Mouse (Mus musculus) layer of hippocampus, adult 18-20 months (tissue): ENCODE data around the gene D130043K22Rik. TPM values are rescaled to one million over a fixed set of nuclear protein-coding genes. Genes with fewer than 3 reads are reported as not detected.

Source experiments
- DNase-seq, 2 experiments: peaks; one replicate each; pipeline ENCODE4 v3.0.0; 2022; ENCODE audit warnings: low spot score in 2 of 2
- total RNA-seq, 2 experiments: library from RNA; stranded (reverse); gene quantifications; 2 replicates each; pipeline ENCODE4 v1.2.3; 2021

D130043K22Rik gene
- total RNA-seq, 2 experiments from 2014 or later: 24.6 to 26.1 TPM

DNA sequence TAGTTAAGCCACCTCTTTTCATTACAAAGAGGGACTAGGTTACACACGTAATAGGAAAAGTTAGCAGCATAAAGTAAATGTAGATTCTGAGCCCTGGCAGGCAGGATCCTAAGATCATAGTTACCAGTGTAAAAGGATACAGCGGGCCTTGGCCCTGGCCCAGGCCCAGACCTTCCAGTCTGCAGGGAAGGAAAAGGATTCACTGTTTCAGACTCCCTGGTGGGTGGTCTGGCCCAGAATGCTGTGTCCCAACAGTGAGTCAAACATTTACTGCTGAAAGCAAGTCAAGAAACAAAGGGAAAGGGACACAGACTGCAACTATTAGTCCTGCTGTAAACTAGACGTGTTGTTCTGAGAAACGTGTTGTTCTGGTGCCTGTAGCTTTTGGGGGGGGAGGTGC, 100.6 kb downstream of the D130043K22Rik start:
- DNase-seq: no peak

DNA sequence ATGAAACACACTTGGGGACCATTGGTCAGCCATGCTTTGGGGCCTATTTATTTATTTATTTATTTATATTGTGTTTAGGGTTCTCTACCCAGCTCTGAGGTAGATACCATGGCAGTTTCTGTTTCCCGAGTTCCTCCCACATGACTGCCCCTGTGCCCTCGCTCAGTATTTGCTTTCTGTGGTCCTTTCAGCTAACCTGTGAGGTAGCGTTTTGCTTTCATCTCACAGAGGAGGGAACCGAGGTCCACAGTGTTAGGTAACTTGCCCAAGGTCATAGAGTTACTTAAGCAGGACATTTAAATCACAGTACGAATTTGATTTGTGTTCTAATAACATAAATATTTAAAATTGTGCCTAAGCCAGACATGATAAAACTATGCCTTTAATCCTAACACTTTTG, 102.2 kb downstream of the D130043K22Rik start:
- no peak for DNase-seq

DNA sequence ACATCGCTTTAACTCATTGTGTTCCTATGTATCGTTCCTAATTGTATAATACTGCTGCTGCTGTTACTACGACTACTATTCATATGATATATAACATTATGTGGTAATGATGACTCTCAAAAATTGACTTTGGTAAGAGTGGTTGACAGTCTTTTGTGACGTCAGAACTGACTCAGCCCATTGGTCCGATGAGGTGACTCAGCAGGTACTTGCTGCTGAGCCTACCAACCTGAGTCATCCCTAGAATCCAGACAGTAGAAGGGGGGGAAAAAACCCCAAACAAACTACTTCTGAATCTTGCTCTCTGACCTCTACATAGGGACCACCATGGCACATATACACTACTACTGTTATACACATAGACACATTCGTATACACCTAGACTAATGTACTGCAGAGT, 103.9 kb downstream of the D130043K22Rik start:
- DNase-seq: no peak

Other genes with a start within 250 kb of the D130043K22Rik start
- not detected for gene Armh2, start 103.9 kb upstream of the D130043K22Rik start, total RNA-seq
- gene Gmnn, start 83.2 kb upstream of the D130043K22Rik start, total RNA-seq: 1 to 10 TPM; 2.2 to 3.0 TPM
- gene BC005537, start 43.5 kb upstream of the D130043K22Rik start, total RNA-seq: 100 to 1,000 TPM; 136 to 142 TPM
- 100 to 1,000 TPM; 119 to 124 TPM for gene Acot13, start 13.6 kb upstream of the D130043K22Rik start, total RNA-seq
- 10 to 100 TPM; 19.5 to 20.1 TPM for gene Tdp2, start 13.5 kb upstream of the D130043K22Rik start, total RNA-seq
- 10 to 100 TPM; 62.0 to 68.8 TPM for gene Aldh5a1, start 92.5 kb downstream of the D130043K22Rik start, total RNA-seq
- 10 to 100 TPM; 22.1 to 24.3 TPM for gene Gpld1, start 98.0 kb downstream of the D130043K22Rik start, total RNA-seq
- gene Mrs2, start 175.2 kb downstream of the D130043K22Rik start, total RNA-seq: 10 to 100 TPM; 55.0 to 61.9 TPM
- 10 to 100 TPM; 12.2 to 14.3 TPM for gene Dcdc2a, start 210.9 kb downstream of the D130043K22Rik start, total RNA-seq